Mouse (Mus musculus) heart, adult 2 months (tissue): ENCODE data around the gene She.
A peak's percentile ranks its signal among the peaks of the same experiment; 100 is the strongest.

ENCODE experiments used
- CTCF ChIP-seq: fragments of 200-600 bp; IDR thresholded peaks from 2 replicates; pipeline ENCODE4 v1.8.1; 2022; ENCODE audit warnings: antibody characterized with exemption, mild to moderate bottlenecking, moderate library complexity
- EP300 ChIP-seq: fragments of 200-500 bp; IDR thresholded peaks from 2 replicates; pipeline ENCODE4 v1.6.1; 2011; ENCODE audit warnings: low read depth, low read length, control low read depth; ENCODE audit not compliant: insufficient read depth
- POLR2A ChIP-seq: fragments of 200-500 bp; IDR thresholded peaks from 2 replicates; pipeline ENCODE4 v1.6.1; 2011; ENCODE audit warnings: mild to moderate bottlenecking, low read depth, low read length, control low read depth; ENCODE audit not compliant: insufficient read depth

DNA sequence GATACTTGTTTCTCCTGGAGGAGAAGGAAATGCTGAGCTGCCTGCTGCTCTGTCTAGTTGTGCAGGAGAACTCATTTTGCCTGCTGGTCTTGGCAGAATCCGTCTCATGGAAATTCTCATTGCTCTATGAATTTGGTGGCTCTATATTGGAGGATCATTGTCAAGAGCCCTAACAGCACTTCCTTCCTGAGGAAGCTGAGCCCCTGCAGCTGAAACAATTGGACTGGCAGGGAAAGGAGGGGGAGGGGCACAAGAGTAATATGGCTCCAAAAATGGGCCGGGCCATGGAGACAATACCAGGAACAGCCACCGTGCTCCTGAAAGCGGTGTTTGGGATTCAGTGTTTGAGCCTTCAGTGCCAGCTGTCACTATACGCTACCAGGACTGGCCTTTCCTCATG, 22.6 kb downstream of the She start:
- peak; percentile 67 for TF ChIP-seq CTCF
- peak; percentile 51; the same call in 1 of the 2 replicates for TF ChIP-seq POLR2A
- TF ChIP-seq EP300 = peak; percentile 98
